Mouse (Mus musculus): ENCODE results near the gene Fgf22. TPM values are rescaled to one million over a fixed set of nuclear protein-coding genes. Genes with fewer than 3 reads are reported as not detected.

Fgf22 gene
- polyA plus RNA-seq, 1 experiment from 2014 or later = 3.1 TPM

GRCm38 (mm10) chr10:79760603-79761143 is 5.8 kb downstream of the Fgf22 start:
- Histone ChIP-seq H3K9ac (ENCODE audit: low read depth, low read length) (no peak overlapping the region), H3K27ac (ENCODE audit: low read depth, low read length) (no peak overlapping the region), H3K4me1 (ENCODE audit: control insufficient read depth, insufficient read depth, low read depth, low read length) (peaks cover 18% of the 10 kb centered on the region), H3K36me3 (ENCODE audit: control insufficient read depth, insufficient read depth, low read length) (peaks cover 50% of the 10 kb centered on the region), H3K9me3 (ENCODE audit: control insufficient read depth, low read length) (no peaks in the 10 kb centered on the region), H3K4me2 (ENCODE audit: low read length) (no peak overlapping the region), H3K27me3 (replicated peaks; ENCODE audit: control insufficient read depth, insufficient read depth, low read length) (no peaks in the 10 kb centered on the region), H3K4me3 (ENCODE audit: low read length) (no peak overlapping the region)
- WGBS = 92% methylated on average over 11 of the region's 11 CpGs
- no peak for ATAC-seq

- no peak overlapping the region for H3K4me2 ChIP-seq (ENCODE audit: low read length)
- no peak overlapping the region for H3K9ac ChIP-seq (ENCODE audit: low read depth, low read length)
- no peaks in the 10 kb centered on the region for H3K9me3 ChIP-seq (ENCODE audit: control insufficient read depth, low read length)
- peaks cover 26% of the 10 kb centered on the region for H3K4me1 ChIP-seq (ENCODE audit: control insufficient read depth, insufficient read depth, low read depth, low read length)
- no peak overlapping the region for H3K27ac ChIP-seq (ENCODE audit: low read depth, low read length)
- 95% methylated on average over 3 of the region's 3 CpGs for WGBS
- H3K4me3 ChIP-seq (ENCODE audit: low read length) = no peak overlapping the region
- peaks cover 35% of the 10 kb centered on the region for H3K36me3 ChIP-seq (ENCODE audit: control insufficient read depth, insufficient read depth, low read length)
- ATAC-seq = no peak
- H3K27me3 ChIP-seq (replicated peaks; ENCODE audit: control insufficient read depth, insufficient read depth, low read length) = no peaks in the 10 kb centered on the region
These were observed 8.0 kb downstream of the Fgf22 start for GRCm38 (mm10) chr10:79762875-79763274.

GRCm38 (mm10) chr10:79764234-79764633 is 9.4 kb downstream of the Fgf22 start:
- peaks cover 34% of the 10 kb centered on the region for H3K4me1 ChIP-seq (ENCODE audit: control insufficient read depth, insufficient read depth, low read depth, low read length)
- H3K9ac ChIP-seq (ENCODE audit: low read depth, low read length) = peak overlapping the region; percentile 13; the same call in 1 of the 2 replicates
- no peaks in the 10 kb centered on the region for H3K9me3 ChIP-seq (ENCODE audit: control insufficient read depth, low read length)
- WGBS = 86% methylated on average over 7 of the region's 7 CpGs
- H3K4me3 ChIP-seq (ENCODE audit: low read length) = no peak overlapping the region
- H3K36me3 ChIP-seq (ENCODE audit: control insufficient read depth, insufficient read depth, low read length) = peaks cover 22% of the 10 kb centered on the region
- no peak for ATAC-seq
- H3K27ac ChIP-seq (ENCODE audit: low read depth, low read length) = no peak overlapping the region
- no peaks in the 10 kb centered on the region for H3K27me3 ChIP-seq (replicated peaks; ENCODE audit: control insufficient read depth, insufficient read depth, low read length)
- no peak overlapping the region for H3K4me2 ChIP-seq (ENCODE audit: low read length)

GRCm38 (mm10) chr10:79765228-79765745 is 10.4 kb downstream of the Fgf22 start:
- H3K4me3 ChIP-seq (ENCODE audit: low read length) = peak overlapping the region; percentile 99; the same call in 1 of the 2 replicates
- no peak for ATAC-seq
- peak overlapping the region; percentile 94 for H3K4me2 ChIP-seq (ENCODE audit: low read length)
- no peaks in the 10 kb centered on the region for H3K9me3 ChIP-seq (ENCODE audit: control insufficient read depth, low read length)
- H3K9ac ChIP-seq (ENCODE audit: low read depth, low read length) = peak overlapping the region; percentile 97
- WGBS = 61% methylated on average over 2 of the region's 2 CpGs
- H3K36me3 ChIP-seq (ENCODE audit: control insufficient read depth, insufficient read depth, low read length) = peaks cover 20% of the 10 kb centered on the region
- no peak overlapping the region for H3K27ac ChIP-seq (ENCODE audit: low read depth, low read length)
- H3K4me1 ChIP-seq (ENCODE audit: control insufficient read depth, insufficient read depth, low read depth, low read length) = peaks cover 34% of the 10 kb centered on the region
- H3K27me3 ChIP-seq (replicated peaks; ENCODE audit: control insufficient read depth, insufficient read depth, low read length) = no peaks in the 10 kb centered on the region

GRCm38 (mm10) chr10:79766001-79766507 is 11.2 kb downstream of the Fgf22 start:
- Histone ChIP-seq H3K4me2 (ENCODE audit: low read length) (peak overlapping the region; percentile 94), H3K9ac (ENCODE audit: low read depth, low read length) (peak overlapping the region; percentile 97), H3K4me1 (ENCODE audit: control insufficient read depth, insufficient read depth, low read depth, low read length) (peaks cover 34% of the 10 kb centered on the region), H3K4me3 (ENCODE audit: low read length) (peak overlapping the region; percentile 99), H3K27ac (ENCODE audit: low read depth, low read length) (peak overlapping the region; percentile 93), H3K36me3 (ENCODE audit: control insufficient read depth, insufficient read depth, low read length) (peaks cover 14% of the 10 kb centered on the region), H3K9me3 (ENCODE audit: control insufficient read depth, low read length) (no peaks in the 10 kb centered on the region), H3K27me3 (replicated peaks; ENCODE audit: control insufficient read depth, insufficient read depth, low read length) (no peaks in the 10 kb centered on the region)
- WGBS = 7% methylated on average over 16 of the region's 16 CpGs
- ATAC-seq = no peak; the same call in 1 of the 2 replicates

- H3K27ac ChIP-seq (ENCODE audit: low read depth, low read length) = peak within 1 kb of the TSS; percentile 93
- peak within 1 kb of the TSS; percentile 94 for H3K4me2 ChIP-seq (ENCODE audit: low read length)
- H3K4me1 ChIP-seq (ENCODE audit: control insufficient read depth, insufficient read depth, low read depth, low read length) = peaks cover 34% of the 10 kb centered on the region
- no peaks in the 10 kb centered on the region for H3K27me3 ChIP-seq (replicated peaks; ENCODE audit: control insufficient read depth, insufficient read depth, low read length)
- ATAC-seq = peak; percentile 88
- peak within 1 kb of the TSS; percentile 99 for H3K4me3 ChIP-seq (ENCODE audit: low read length)
- H3K9me3 ChIP-seq (ENCODE audit: control insufficient read depth, low read length) = no peaks in the 10 kb centered on the region
- peak within 1 kb of the TSS; percentile 97 for H3K9ac ChIP-seq (ENCODE audit: low read depth, low read length)
- WGBS = under 1% methylated on average over 81 of the region's 101 CpGs
- peaks cover 8% of the 10 kb centered on the region for H3K36me3 ChIP-seq (ENCODE audit: control insufficient read depth, insufficient read depth, low read length)
These were observed 11.8 kb downstream of the Fgf22 start, which contains the start of gene Rnf126 for GRCm38 (mm10) chr10:79766508-79767325. Gene Rnf126, minus strand, starts transcription at chr10:79766952.

GRCm38 (mm10) chr10:79767372-79768244 is 12.7 kb downstream of the Fgf22 start:
- H3K9me3 ChIP-seq (ENCODE audit: control insufficient read depth, low read length) = no peaks in the 10 kb centered on the region
- ATAC-seq = peak; percentile 87
- H3K9ac ChIP-seq (ENCODE audit: low read depth, low read length) = peak overlapping the region; percentile 97
- H3K4me2 ChIP-seq (ENCODE audit: low read length) = peak overlapping the region; percentile 94
- H3K4me3 ChIP-seq (ENCODE audit: low read length) = peak overlapping the region; percentile 99
- peak overlapping the region; percentile 93 for H3K27ac ChIP-seq (ENCODE audit: low read depth, low read length)
- no peaks in the 10 kb centered on the region for H3K36me3 ChIP-seq (ENCODE audit: control insufficient read depth, insufficient read depth, low read length)
- no peaks in the 10 kb centered on the region for H3K27me3 ChIP-seq (replicated peaks; ENCODE audit: control insufficient read depth, insufficient read depth, low read length)
- 10% methylated on average over 38 of the region's 40 CpGs for WGBS
- H3K4me1 ChIP-seq (ENCODE audit: control insufficient read depth, insufficient read depth, low read depth, low read length) = peaks cover 34% of the 10 kb centered on the region

GRCm38 (mm10) chr10:79768400-79768799 is 13.5 kb downstream of the Fgf22 start:
- no peak overlapping the region for H3K4me3 ChIP-seq (ENCODE audit: low read length)
- no peaks in the 10 kb centered on the region for H3K27me3 ChIP-seq (replicated peaks; ENCODE audit: control insufficient read depth, insufficient read depth, low read length)
- H3K4me1 ChIP-seq (ENCODE audit: control insufficient read depth, insufficient read depth, low read depth, low read length) = peaks cover 34% of the 10 kb centered on the region
- peak overlapping the region; percentile 94; the same call in 1 of the 2 replicates for H3K4me2 ChIP-seq (ENCODE audit: low read length)
- H3K9me3 ChIP-seq (ENCODE audit: control insufficient read depth, low read length) = no peaks in the 10 kb centered on the region
- H3K36me3 ChIP-seq (ENCODE audit: control insufficient read depth, insufficient read depth, low read length) = no peaks in the 10 kb centered on the region
- no peak overlapping the region; the same call in 1 of the 2 replicates for H3K27ac ChIP-seq (ENCODE audit: low read depth, low read length)
- ATAC-seq = no peak
- 0% methylated on average over 5 of the region's 5 CpGs for WGBS
- H3K9ac ChIP-seq (ENCODE audit: low read depth, low read length) = no peak overlapping the region
